Mouse (Mus musculus) neutrophil, adult 5-6 weeks (primary cell): ENCODE data around the gene Unc5c. TPM values are rescaled to one million over a fixed set of nuclear protein-coding genes. Genes with fewer than 3 reads are reported as not detected.

Experiments
- ATAC-seq: fragments of 151-379, 151-347 bp; 2 replicates; pipeline ENCODE4 v1.8.0; 2017; ENCODE audit warnings: mild to moderate bottlenecking, moderate TSS enrichment; ENCODE audit not compliant: insufficient number of reproducible peaks, poor library complexity, low FRiP score, severe bottlenecking; ENCODE audit errors: extremely low read depth
- total RNA-seq: library from RNA; stranded (forward); fragments of 200-1000 nt; gene quantifications from 2 replicates; pipeline ENCODE4 v1.2.3, GENCODE M21; 2017

Gene Unc5c
- total RNA-seq, 1 experiment from 2014 or later, result 0.12 TPM

- no peak for ATAC-seq
Observed at GRCm38 (mm10) chr3:141778411-141778919, 313.4 kb downstream of the Unc5c start.

DNA sequence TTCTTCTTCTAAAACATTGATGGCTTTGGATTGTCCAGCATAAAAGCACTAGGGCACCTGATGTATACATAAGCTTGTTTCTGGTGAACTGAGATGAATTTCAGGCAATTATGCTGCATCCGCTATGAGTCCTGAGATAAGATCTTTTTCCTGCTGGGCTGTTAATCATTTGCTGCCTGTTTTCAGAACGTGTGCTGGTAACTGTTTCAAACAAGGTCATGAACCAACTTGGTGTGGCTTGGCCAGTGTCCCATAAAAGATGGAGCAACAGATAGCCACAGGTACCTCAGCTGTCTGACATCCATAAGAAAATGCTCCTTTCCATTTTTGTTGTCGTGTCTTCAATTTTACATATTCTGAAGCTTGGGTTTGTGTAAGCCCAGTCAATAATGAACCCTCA is 314.2 kb downstream of the Unc5c start:
- ATAC-seq, result no peak

DNA sequence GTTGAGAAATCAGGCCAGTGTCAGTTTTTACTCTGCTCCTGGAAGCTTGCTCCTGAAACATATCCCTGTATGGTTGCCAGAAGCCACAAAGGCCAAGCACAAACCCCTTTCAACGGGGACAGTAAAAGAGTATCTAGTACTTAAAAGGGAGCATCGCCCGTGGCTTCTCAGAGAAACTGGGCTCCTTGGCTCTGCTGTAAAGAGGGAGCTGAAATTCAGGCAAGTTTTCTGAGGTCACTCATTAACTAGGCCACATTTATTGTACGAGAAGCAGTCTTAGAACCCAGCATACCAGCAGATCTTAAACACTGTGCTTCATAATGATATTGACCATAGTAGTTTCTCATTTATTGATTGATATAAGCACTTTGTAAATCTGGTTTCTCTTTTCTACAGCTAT is 317.5 kb downstream of the Unc5c start:
- no peak for ATAC-seq

DNA sequence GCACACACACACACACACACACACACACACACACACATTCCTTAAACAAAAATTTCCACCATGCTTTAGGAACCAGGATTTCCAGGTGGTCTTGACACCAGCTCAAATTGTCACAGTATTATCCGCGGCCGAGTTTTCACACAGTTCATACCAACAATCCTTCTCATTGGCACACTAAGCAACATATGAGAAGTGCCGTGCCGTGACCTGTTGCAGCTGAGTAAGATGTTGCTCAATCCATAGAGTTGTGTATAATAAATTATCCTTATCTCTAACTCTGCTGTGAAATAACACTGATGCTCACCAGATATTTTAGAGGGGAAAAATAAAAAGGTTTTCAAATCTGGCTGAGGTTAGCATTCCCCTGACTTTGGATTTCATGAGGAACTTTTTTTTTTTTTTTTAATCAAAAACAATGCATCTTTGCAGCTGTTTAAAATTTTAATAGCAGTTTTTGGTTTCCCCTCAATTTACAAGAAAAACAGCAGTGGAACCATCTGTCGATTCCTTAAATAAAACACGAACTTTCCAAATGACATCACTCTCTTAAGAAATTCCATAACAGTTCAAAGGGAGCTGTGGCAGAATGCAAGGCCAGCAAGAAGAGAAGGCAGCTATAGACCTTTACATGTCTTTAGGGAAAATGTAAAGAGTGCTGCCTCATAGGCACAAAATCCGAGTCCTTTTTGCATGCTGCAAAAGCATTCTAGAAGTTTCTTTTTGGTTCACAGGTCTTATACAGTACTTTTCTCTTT is 326.2 kb downstream of the Unc5c start:
- ATAC-seq, result no peak

DNA sequence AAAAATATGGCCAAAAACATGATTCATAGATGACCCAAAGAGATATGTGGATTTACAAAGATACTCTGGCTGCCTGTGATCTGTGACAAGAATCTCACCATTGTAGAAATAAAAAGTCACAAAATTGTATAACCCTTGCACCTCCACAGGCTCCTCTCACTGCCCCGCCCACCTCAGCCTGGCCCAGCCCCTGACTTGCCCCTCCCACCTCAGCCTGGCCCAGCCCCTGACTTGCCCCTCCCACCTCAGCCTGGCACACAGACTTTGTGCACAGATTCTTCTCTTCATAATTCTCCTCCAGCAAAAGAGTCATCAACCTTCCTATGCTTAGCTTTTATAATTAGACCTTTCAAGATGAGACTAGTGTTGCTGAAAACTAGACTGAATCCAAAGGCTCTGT is 327.1 kb downstream of the Unc5c start:
- ATAC-seq, result no peak

GRCm38 (mm10) chr3:141793755-141794154 is 328.7 kb downstream of the Unc5c start:
- ATAC-seq, result no peak

DNA sequence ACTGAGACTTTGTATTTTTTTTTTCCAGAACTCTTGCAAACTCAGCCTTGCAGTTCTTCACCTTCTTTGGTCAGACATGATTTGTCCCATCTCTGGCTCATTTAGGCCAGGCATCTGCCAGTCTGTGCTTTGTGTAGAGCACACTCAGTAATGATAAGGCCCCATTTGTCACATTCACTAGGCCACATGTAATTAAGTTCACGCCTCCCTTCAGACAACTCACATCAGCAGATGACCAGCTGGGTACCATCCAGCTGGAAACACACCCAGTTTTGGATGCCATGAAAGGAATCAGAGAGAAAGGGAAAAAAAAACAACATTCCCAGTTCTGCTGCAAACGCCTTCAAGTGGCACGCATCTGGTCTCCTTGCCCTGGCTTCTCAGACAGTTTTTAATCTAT is 329.4 kb downstream of the Unc5c start:
- ATAC-seq, result no peak

GRCm38 (mm10) chr3:141797372-141797771 is 332.4 kb downstream of the Unc5c start:
- ATAC-seq, result no peak

DNA sequence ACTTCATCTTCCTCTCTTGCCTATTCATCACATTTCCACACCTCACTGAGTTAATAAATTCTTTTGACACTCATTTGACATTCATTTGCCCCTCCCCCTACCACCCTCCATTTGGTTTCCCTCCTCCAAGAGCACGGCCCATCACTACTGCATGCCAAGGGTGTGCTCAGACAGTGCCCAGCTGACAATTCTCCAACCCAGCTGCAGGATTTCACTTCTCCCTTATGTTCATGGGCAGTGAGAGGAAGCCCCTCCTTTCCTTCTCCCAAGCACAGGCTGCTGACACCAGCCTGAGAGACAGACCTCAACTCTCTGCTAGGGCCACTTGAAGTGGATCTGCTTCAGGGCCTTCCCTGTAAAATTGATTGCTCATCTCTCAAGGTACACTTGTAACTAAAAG is 332.8 kb downstream of the Unc5c start:
- no peak for ATAC-seq

GRCm38 (mm10) chr3:141804133-141804532 is 339.1 kb downstream of the Unc5c start:
- ATAC-seq, result no peak

- ATAC-seq, result no peak
Observed at GRCm38 (mm10) chr3:141809581-141809980, 344.6 kb downstream of the Unc5c start.

- no peak for ATAC-seq
Observed at GRCm38 (mm10) chr3:141810944-141811343, 345.9 kb downstream of the Unc5c start.

DNA sequence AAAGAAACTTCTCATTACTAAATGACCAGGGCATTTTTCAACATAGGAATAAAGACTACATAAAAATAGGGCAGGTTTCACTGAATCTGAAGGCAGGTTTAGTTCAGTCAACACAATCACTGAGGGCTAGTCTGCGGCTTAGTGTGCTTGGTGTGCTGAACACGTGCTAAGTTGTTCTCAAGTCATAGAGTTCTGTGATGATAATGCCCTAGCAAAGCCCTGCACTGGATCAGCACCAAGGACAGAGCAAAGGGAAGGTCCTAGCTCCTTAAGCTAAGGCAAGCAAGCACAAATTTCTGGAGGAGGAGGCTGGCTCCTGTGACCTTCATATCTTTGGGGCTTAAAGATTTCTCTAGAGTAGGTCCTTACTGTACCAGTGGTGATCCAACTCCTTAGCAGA is 346.3 kb downstream of the Unc5c start:
- ATAC-seq, result no peak

DNA sequence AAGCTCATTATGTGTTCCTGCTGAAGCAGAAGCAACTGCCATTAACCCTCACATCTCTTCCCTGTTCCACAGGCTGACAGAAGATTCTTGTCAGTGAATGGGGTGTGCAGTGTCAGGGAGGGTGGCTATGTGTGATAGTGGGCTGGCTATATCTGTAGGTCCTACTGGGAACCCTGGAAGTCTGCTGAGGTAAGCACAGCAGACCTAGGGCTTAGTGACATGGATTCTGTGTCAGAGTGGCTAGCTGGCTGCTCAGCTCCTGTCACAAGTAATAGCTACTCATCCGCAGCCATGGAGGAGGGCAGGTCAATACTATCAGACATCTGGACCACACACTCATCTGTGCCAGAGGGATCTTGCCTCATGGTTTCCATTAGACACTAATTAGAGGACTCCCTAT is 349.8 kb downstream of the Unc5c start:
- ATAC-seq, result no peak

- ATAC-seq, result no peak
Observed at GRCm38 (mm10) chr3:141818615-141819312, 353.7 kb downstream of the Unc5c start.

- ATAC-seq, result no peak
Observed at GRCm38 (mm10) chr3:141819331-141819941, 354.4 kb downstream of the Unc5c start.

DNA sequence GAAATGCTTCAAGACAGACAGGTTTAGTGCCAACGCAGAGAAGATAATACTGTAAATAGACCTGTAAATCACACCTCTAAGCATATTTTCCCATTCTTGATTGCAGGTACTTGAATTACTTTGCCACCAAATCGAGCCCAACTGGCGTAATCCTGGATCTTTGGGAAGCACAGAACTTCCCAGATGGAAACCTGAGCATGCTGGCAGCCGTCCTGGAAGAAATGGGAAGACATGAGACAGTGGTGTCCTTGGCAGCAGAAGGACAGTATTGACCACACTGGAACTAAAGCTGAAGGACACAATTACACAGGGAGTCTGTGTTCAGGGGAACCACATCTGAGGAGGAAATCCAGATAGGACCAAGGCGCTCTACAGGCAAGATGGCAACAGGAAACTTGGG is 363.3 kb downstream of the Unc5c start:
- ATAC-seq, result no peak

- ATAC-seq, result no peak
Observed at GRCm38 (mm10) chr3:141831135-141831534, 366.1 kb downstream of the Unc5c start.

- no peak for ATAC-seq
Observed at GRCm38 (mm10) chr3:141838864-141839263, 373.8 kb downstream of the Unc5c start.

DNA sequence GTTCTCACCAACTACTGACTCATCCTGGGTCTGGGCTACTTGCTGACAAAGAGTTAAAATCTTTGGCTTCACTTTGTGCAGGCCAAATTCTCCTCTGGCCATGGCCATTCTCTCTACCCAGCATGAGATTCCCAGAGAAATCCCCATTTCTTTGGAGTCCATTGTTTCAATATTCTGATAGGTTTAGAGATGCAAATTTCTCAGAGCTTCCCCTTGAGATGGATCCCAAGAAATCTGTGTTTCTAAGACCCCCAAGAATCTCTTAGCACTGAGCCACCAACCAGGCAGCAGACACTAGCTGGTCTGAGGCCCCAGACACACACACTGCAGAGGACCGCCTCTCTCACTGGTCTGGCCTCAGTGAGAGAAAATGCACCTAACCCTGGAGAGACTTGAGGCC is 384.2 kb downstream of the Unc5c start:
- ATAC-seq, result no peak
